Mouse (Mus musculus): ENCODE measurements at regions not wholly inside any gene's neighbourhood (a gene's known extent, or its start where the extent isn't known, plus 50 kb on each side); places are given as distances from the start of the nearest gene placed in this dataset.

DNA sequence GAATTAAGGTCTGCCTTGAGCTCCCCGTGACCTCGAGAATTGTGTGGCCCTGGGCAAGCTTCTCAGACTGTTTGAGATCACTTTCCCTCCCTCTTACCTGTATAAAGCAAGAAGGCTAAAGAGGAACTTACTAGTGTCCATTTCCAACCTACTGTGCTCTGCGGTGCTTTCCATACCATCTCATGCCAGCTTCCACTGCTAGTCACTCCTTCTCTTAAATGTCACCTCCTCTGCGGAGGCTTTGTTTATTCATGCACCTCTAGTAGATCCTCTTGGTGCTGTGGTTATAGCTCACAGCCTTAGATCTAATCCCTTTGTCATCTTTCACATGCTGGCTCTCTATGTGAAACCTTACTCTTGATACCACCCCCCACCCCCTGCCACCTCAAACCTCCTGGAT is 2310.3 kb upstream of the Lrrc6 start:
- ATAC-seq (replicated peaks; ENCODE audit: low FRiP score, low TSS enrichment, low read depth) (no peak), DNase-seq (ENCODE audit: low spot score) (no peak)
- Histone ChIP-seq H3K4me1 (replicated peaks; ENCODE audit: control insufficient read depth, insufficient read depth, low read length) (no peaks in the 10 kb centered on the region), H3K9me3 (ENCODE audit: control insufficient read depth, low read length) (no peaks in the 10 kb centered on the region), H3K9ac (ENCODE audit: low read length) (no peak overlapping the region), H3K4me2 (ENCODE audit: low read length) (no peak overlapping the region), H3K36me3 (ENCODE audit: control insufficient read depth, insufficient read depth, low read length) (no peaks in the 10 kb centered on the region), H3K27me3 (replicated peaks; ENCODE audit: control insufficient read depth, insufficient read depth, low read length) (no peaks in the 10 kb centered on the region), H3K4me3 (ENCODE audit: low read depth, low read length) (no peak overlapping the region), H3K27ac (ENCODE audit: low read depth) (no peak overlapping the region)
- 82% methylated on average over 4 of the region's 4 CpGs for WGBS

DNA sequence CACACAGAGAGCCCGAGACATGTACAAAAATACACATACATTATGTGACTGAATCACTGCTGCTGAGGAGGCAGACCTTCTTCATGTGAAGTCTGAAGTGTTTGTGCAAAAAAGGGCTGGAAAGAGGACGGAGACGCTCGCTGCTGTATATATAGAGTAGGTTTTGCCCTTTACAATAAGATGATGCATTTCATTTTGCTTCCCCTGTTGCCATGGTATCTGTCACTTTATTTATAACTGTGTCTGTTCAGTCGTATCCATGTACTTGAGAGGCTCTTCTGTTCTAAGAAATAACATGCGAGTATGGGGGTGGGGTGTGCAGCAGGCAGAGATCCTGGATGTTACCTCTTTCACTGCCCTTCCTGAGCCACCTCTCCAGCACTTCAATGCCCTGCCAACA is 2309.9 kb upstream of the Lrrc6 start:
- Histone ChIP-seq H3K27me3 (replicated peaks; ENCODE audit: control insufficient read depth, insufficient read depth, low read length) (no peaks in the 10 kb centered on the region), H3K9ac (ENCODE audit: low read length) (no peak overlapping the region), H3K36me3 (ENCODE audit: control insufficient read depth, insufficient read depth, low read length) (no peaks in the 10 kb centered on the region), H3K27ac (ENCODE audit: low read depth) (no peak overlapping the region), H3K9me3 (ENCODE audit: control insufficient read depth, low read length) (no peaks in the 10 kb centered on the region), H3K4me1 (replicated peaks; ENCODE audit: control insufficient read depth, insufficient read depth, low read length) (no peaks in the 10 kb centered on the region), H3K4me2 (ENCODE audit: low read length) (no peak overlapping the region), H3K4me3 (ENCODE audit: low read depth, low read length) (no peak overlapping the region)
- DNase-seq (ENCODE audit: low spot score): no peak
- ATAC-seq (replicated peaks; ENCODE audit: low FRiP score, low TSS enrichment, low read depth): no peak
- 47% methylated on average over 6 of the region's 6 CpGs for WGBS

DNA sequence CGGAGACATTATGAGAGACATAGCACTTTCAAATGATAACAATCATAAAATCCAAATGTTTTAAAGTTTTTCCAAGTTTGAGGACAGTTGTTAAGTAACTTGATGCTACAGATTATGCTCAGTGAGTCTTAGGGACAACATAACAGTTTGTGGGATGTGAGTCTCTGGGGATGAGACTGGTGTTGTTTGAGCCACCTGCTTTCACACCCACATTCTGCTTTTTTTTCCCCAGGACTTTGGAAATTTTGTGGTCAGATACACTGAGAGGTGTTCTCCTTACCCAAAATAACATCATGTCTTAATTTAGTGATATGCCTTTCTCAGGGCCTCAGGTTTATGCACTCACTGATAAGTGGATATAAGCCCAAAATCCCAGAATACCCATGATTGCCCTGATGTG is 2307.5 kb upstream of the Lrrc6 start:
- no peaks in the 10 kb centered on the region for H3K4me1 ChIP-seq (replicated peaks; ENCODE audit: control insufficient read depth, insufficient read depth, low read length)
- no peaks in the 10 kb centered on the region for H3K36me3 ChIP-seq (ENCODE audit: control insufficient read depth, insufficient read depth, low read length)
- H3K4me2 ChIP-seq (ENCODE audit: low read length): no peak overlapping the region
- H3K27ac ChIP-seq (ENCODE audit: low read depth): no peak overlapping the region
- DNase-seq (ENCODE audit: low spot score) (no peak), ATAC-seq (replicated peaks; ENCODE audit: low FRiP score, low TSS enrichment, low read depth) (no peak)
- 89% methylated on average over 1 of the region's 1 CpGs for WGBS
- no peak overlapping the region for H3K9ac ChIP-seq (ENCODE audit: low read length)
- no peaks in the 10 kb centered on the region for H3K27me3 ChIP-seq (replicated peaks; ENCODE audit: control insufficient read depth, insufficient read depth, low read length)
- no peak overlapping the region for H3K4me3 ChIP-seq (ENCODE audit: low read depth, low read length)
- H3K9me3 ChIP-seq (ENCODE audit: control insufficient read depth, low read length): no peaks in the 10 kb centered on the region

DNA sequence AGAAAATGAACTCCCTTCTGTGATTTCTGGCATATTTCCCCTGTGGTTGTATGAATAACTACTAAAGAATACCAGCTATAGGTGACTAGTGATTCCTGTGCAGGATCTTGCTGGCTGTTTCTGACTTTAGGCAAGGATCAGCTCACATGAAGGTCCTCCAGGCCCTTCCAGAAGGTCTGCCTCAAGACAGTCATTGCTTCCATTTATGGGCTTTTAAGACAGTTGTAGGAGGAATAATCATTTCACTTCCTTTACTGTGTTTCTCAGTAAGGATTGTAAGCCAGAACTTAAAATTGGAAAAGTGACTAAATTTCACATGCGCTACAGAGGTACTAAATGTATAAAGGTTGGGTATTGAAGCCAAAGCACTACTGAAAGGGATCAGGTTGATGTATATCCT is 2303.5 kb upstream of the Lrrc6 start:
- Histone ChIP-seq H3K27ac (ENCODE audit: low read depth) (no peak overlapping the region), H3K9me3 (ENCODE audit: control insufficient read depth, low read length) (no peaks in the 10 kb centered on the region), H3K36me3 (ENCODE audit: control insufficient read depth, insufficient read depth, low read length) (no peaks in the 10 kb centered on the region), H3K27me3 (replicated peaks; ENCODE audit: control insufficient read depth, insufficient read depth, low read length) (no peaks in the 10 kb centered on the region), H3K9ac (ENCODE audit: low read length) (no peak overlapping the region), H3K4me3 (ENCODE audit: low read depth, low read length) (no peak overlapping the region), H3K4me1 (replicated peaks; ENCODE audit: control insufficient read depth, insufficient read depth, low read length) (no peaks in the 10 kb centered on the region), H3K4me2 (ENCODE audit: low read length) (no peak overlapping the region)
- ATAC-seq (replicated peaks; ENCODE audit: low FRiP score, low TSS enrichment, low read depth): no peak
- WGBS: 97% methylated on average over 1 of the region's 1 CpGs
- no peak for DNase-seq (ENCODE audit: low spot score)

DNA sequence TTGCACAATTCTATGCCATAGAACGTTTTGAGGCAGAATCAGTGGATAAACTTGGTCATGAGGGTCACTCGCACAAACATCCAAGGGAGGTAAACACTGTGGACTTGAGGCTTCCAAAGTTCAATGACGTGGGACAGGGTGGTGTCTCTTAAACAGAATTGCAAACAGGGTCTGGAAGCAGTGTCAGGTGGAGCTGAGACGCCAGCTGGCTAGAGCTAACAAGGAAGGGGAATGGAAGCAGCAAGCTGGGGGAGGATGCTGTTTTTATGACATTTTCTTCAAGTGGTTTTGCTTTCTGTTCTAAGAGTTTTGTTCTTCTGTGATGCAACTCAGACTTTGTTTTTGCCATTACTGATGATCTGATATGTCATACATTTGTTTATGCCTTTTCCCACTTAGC is 2301.1 kb upstream of the Lrrc6 start:
- Histone ChIP-seq H3K4me3 (ENCODE audit: low read depth, low read length) (no peak overlapping the region), H3K4me2 (ENCODE audit: low read length) (no peak overlapping the region), H3K4me1 (replicated peaks; ENCODE audit: control insufficient read depth, insufficient read depth, low read length) (no peaks in the 10 kb centered on the region), H3K9me3 (ENCODE audit: control insufficient read depth, low read length) (no peaks in the 10 kb centered on the region), H3K36me3 (ENCODE audit: control insufficient read depth, insufficient read depth, low read length) (no peaks in the 10 kb centered on the region), H3K27me3 (replicated peaks; ENCODE audit: control insufficient read depth, insufficient read depth, low read length) (no peaks in the 10 kb centered on the region), H3K9ac (ENCODE audit: low read length) (no peak overlapping the region), H3K27ac (ENCODE audit: low read depth) (no peak overlapping the region)
- ATAC-seq (replicated peaks; ENCODE audit: low FRiP score, low TSS enrichment, low read depth): no peak
- WGBS: 71% methylated on average over 4 of the region's 4 CpGs
- no peak for DNase-seq (ENCODE audit: low spot score)

DNA sequence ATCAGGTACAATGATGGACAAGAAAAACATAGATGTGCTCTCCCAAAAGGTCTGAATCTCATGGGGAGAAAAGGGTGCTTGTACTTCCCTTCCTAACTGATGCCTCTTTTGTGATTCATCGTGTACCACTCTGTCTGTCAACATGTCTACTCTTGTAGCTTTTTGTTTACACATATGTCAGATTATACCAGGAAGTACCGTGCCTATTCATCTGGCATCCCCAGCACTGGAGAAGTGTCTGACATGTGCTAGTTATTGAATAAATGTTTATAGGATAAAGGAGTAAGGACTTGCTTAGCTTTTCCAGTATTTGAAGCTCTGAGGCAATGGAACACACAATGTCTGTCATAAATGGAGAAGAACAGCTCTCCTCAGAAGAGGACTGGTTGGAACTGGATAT is 2296.7 kb upstream of the Lrrc6 start:
- ATAC-seq (replicated peaks; ENCODE audit: low FRiP score, low TSS enrichment, low read depth): no peak
- Histone ChIP-seq H3K4me3 (ENCODE audit: low read depth, low read length) (no peak overlapping the region), H3K36me3 (ENCODE audit: control insufficient read depth, insufficient read depth, low read length) (no peaks in the 10 kb centered on the region), H3K4me2 (ENCODE audit: low read length) (no peak overlapping the region), H3K9ac (ENCODE audit: low read length) (no peak overlapping the region), H3K4me1 (replicated peaks; ENCODE audit: control insufficient read depth, insufficient read depth, low read length) (no peaks in the 10 kb centered on the region), H3K27ac (ENCODE audit: low read depth) (no peak overlapping the region), H3K9me3 (ENCODE audit: control insufficient read depth, low read length) (no peaks in the 10 kb centered on the region), H3K27me3 (replicated peaks; ENCODE audit: control insufficient read depth, insufficient read depth, low read length) (no peaks in the 10 kb centered on the region)
- DNase-seq (ENCODE audit: low spot score): no peak
- WGBS: 64% methylated on average over 2 of the region's 2 CpGs

DNA sequence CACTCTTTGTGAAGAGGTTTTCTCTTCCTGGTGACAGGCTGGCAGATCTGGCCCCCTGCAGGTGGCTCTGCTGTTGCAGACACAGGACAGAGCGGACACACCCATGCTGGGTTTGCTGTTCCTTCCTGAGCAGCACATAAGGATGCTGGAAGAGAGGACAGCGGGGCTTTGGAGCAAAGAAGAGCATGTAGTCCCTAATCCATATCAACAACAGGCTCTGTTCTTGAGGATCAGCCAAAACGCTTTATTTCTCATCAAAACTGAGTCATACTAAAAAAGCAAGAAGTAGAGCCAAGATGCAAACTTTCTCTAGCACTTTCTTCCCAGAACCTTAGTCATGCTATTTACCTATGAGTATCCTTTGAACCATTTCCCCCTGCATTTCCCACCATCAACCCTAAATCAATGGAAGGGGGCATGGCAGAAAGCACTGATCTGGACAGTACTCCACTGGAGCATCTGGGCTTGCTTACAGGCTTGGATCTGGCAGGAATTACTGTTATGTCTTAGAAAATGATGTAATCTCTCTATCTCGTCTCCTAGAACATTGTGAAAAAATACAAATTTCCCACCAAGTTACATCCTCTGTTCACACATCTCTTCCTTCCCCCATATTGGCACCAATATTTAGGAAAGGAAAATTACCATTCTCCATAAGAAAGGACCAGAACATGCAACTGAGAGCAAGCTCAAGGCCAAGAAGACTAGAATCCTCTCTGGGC is 2294.7 kb upstream of the Lrrc6 start:
- DNase-seq (ENCODE audit: low spot score): no peak
- no peaks in the 10 kb centered on the region for H3K9me3 ChIP-seq (ENCODE audit: control insufficient read depth, low read length)
- WGBS: 65% methylated on average over 4 of the region's 4 CpGs

DNA sequence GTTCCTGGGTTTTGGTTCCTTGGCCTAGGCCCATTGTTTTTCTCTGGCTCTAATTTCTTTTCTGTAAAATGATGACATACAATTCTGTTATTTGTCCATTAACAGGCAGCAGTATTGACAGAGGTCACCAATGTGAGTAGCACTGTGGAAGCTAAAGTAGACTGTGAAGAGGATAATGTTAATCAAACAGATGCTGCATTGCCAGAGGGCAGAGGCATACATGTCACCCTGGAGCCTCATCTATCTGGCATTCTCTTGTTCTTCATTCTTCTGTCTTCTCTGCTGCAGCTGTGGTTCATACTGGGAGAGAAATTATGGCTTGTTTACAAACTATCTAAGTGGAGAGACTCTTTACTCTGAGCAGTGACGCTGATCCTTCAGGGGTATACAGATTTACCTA is 2259.2 kb upstream of the Lrrc6 start:
- Histone ChIP-seq H3K9me3 (ENCODE audit: control insufficient read depth, low read length) (no peaks in the 10 kb centered on the region), H3K4me3 (ENCODE audit: low read depth, low read length) (no peak overlapping the region), H3K36me3 (ENCODE audit: control insufficient read depth, insufficient read depth, low read length) (no peaks in the 10 kb centered on the region), H3K27ac (ENCODE audit: low read depth) (no peak overlapping the region), H3K4me1 (replicated peaks; ENCODE audit: control insufficient read depth, insufficient read depth, low read length) (no peaks in the 10 kb centered on the region), H3K4me2 (ENCODE audit: low read length) (no peak overlapping the region), H3K9ac (ENCODE audit: low read length) (no peak overlapping the region), H3K27me3 (replicated peaks; ENCODE audit: control insufficient read depth, insufficient read depth, low read length) (no peaks in the 10 kb centered on the region)
- 38% methylated on average over 1 of the region's 1 CpGs for WGBS
- no peak for ATAC-seq (replicated peaks; ENCODE audit: low FRiP score, low TSS enrichment, low read depth)
- no peak for DNase-seq (ENCODE audit: low spot score)

More for the DNA sequence above, 2294.7 kb upstream of the Lrrc6 start:
- H3K4me2 ChIP-seq (ENCODE audit: low read length): no peak overlapping the region
- no peak overlapping the region for H3K4me3 ChIP-seq (ENCODE audit: low read depth, low read length)
- no peak for ATAC-seq (replicated peaks; ENCODE audit: low FRiP score, low TSS enrichment, low read depth)
- no peaks in the 10 kb centered on the region for H3K36me3 ChIP-seq (ENCODE audit: control insufficient read depth, insufficient read depth, low read length)
- H3K27me3 ChIP-seq (replicated peaks; ENCODE audit: control insufficient read depth, insufficient read depth, low read length): no peaks in the 10 kb centered on the region
- H3K4me1 ChIP-seq (replicated peaks; ENCODE audit: control insufficient read depth, insufficient read depth, low read length): no peaks in the 10 kb centered on the region
- no peak overlapping the region for H3K27ac ChIP-seq (ENCODE audit: low read depth)
- H3K9ac ChIP-seq (ENCODE audit: low read length): no peak overlapping the region

DNA sequence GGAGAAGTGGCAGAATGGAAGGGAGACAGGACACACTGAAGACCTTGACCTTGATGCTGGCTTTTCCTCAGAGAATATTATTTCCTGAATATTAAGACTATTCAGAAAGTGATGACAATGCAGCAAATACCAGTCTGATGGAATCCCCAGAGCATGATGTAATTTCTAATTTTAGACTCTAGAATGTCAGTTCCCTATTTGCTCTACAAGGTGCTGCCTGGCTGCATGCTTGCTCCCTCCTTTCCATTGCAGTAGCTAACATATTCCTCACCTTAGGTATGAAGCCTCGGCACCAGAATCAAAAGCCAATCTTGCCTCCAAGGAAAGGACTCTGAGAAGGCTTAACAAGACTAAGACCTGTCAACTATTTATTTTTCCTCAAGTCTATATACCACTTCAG is 2254.5 kb upstream of the Lrrc6 start:
- Histone ChIP-seq H3K4me1 (replicated peaks; ENCODE audit: control insufficient read depth, insufficient read depth, low read length) (no peaks in the 10 kb centered on the region), H3K36me3 (ENCODE audit: control insufficient read depth, insufficient read depth, low read length) (no peaks in the 10 kb centered on the region), H3K27ac (ENCODE audit: low read depth) (no peak overlapping the region), H3K27me3 (replicated peaks; ENCODE audit: control insufficient read depth, insufficient read depth, low read length) (no peaks in the 10 kb centered on the region), H3K9ac (ENCODE audit: low read length) (no peak overlapping the region), H3K9me3 (ENCODE audit: control insufficient read depth, low read length) (no peaks in the 10 kb centered on the region), H3K4me3 (ENCODE audit: low read depth, low read length) (no peak overlapping the region), H3K4me2 (ENCODE audit: low read length) (no peak overlapping the region)
- 92% methylated on average over 1 of the region's 1 CpGs for WGBS
- DNase-seq (ENCODE audit: low spot score) (no peak), ATAC-seq (replicated peaks; ENCODE audit: low FRiP score, low TSS enrichment, low read depth) (no peak)
